Mouse (Mus musculus) liver, embryonic 14.5 days (tissue): ENCODE data around the gene Trmt2a.

Experiments used
- CTCF ChIP-seq: IDR thresholded peaks from 2 replicates; pipeline ENCODE4 v1.5.1; 2016; ENCODE audit warnings: antibody characterized with exemption, low read depth, control low read depth
- EP300 ChIP-seq: IDR thresholded peaks from 2 replicates; pipeline ENCODE4 v1.6.1; 2016; ENCODE audit warnings: antibody characterized with exemption, low read depth

DNA sequence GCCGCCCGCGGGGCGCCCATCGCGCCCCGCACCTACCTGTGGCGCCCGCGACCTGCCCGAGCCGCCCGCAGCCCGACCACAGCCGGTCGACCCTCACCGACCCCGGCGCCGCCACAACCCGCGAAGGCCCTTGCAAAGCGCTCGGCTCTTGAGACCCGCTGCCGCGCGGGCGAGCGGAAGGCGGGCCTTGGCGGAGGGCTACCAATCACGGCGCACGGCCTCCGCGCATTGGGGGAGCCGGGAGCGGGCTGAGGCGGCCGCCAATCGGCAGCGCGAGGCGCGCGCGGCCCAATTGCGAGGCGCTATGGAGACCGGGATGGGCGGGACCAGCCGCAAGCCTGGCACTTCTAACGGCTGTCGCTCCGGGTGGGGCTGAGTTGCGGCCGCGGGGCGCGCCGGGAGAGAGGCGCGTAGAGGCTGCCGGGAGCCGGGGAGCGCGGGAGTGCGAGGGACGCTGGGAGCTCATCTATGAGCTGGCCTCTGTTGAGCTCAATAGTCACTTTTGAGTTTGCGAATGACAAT, 40.6 kb downstream of the Trmt2a start, which contains the start of gene Dgcr8:
- no peak for TF ChIP-seq CTCF
- no peak for TF ChIP-seq EP300
